Mouse (Mus musculus) brain, embryonic 18.5 days (tissue): Measurements from ENCODE around the gene Med13l.

ENCODE experiments used
- DNase-seq: peaks from one replicate; pipeline ENCODE4 v3.0.0-alpha.2; 2012; ENCODE audit warnings: low read depth, low spot score

Med13l gene

GRCm38 (mm10) chr5:118556387-118556937 lies 4.0 kb upstream of the Med13l start:
- DNase-seq: no peak

DNA sequence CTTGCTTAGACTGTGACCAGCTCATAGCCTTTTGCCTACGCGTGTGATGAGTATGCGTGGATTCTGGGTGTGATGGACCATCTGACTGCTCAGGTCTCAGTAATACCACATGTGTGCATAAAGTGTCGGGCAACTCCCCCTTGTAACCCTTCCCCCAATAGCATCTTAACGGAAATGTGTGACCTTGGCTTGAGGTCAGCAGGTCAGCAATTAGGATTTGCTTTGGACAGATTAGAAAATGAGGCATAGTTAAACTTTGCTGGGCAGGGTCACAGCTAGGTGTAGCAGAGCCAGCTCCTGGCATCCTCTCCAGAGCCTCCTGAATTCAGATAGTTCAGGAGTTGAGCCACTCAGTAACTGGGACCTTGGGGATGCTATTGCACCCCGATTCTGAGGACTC lies 1.6 kb upstream of the Med13l start:
- DNase-seq: no peak

- peak; percentile 68 for DNase-seq
Measured at GRCm38 (mm10) chr5:118559584-118560384, 695 bp upstream of the Med13l start.

DNA sequence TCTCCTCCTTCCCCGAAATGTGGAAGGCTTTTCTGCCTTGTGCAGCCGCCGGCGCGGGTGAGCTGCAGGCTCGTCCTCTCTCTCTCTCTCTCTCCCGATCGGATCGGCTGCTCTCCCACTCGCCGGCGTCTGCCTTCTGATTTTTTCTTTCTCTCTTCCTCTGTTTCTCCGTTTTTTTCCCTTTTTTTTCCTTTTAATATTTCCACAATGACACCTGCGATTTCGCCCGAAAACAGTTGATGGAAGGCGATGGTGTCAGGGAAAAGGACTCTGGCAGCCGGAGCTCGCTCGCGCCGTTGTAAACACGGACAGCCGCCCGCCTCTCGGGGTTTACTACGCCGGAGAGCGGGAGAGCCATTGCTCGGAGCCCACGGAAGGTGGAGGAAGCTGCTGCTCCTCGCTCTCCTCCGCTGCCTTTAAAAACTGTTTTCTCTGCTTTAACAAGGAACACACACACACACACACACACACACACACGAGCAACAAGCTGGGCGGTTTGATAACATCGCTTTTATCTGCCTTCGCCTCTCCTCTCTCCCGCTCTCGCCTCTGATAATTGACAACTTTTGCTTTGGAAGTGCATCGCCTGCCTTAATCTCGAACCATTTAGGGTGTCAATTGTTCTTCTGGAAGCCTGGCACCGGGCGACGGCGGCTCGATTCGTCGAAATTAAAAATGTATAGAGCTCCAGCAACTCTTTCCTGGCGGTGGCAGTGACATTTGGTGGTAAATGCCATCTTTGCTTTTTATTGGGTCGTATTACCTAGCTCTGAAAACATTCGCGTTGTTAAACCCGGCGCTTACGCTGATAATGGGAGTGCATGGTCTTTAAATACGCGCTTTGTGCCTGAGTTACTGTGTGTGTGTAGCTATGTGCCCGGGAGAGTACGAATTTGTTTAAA lies 858 bp downstream of the Med13l start:
- no peak for DNase-seq

GRCm38 (mm10) chr5:118562206-118562605 lies 1.7 kb downstream of the Med13l start:
- no peak for DNase-seq

DNA sequence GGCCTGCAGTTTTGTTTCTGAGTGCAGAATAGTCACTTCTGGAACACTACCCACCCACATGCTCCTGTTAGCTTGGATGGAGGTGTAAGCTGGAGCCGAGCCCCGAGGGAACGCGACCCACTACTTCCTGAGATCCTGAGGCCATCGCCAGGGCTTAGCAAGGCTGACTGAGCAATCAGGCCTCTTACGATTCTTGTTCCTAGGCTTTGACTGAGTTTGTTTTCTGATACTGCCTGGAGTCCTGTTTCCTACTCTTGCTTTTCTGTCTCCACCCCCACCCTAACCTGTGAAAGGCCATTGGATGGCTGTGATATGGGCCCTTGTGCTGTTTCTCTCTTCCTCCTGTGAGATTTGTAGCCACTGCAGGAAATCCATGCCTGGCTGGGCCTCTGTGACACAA lies 3.1 kb downstream of the Med13l start:
- DNase-seq: no peak

DNA sequence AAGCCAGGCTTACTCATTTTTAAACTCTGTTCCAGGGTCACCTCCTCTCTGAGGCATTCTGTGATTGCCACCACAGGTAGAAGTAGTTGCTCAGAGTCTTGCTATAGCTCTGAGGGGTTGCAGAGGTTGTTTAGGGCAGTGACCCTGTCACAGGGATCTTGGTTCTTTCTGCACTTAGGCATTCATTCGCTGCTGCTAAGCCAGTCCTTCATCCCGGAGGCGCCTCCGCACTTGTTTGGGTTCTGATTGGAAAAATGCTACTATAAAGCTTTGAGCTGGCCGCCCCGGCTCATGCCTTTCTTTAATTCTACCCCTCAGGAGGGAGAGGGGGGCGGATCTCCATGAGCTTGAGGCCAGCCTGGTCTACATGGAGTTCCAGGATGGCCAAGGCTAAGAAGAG lies 6.9 kb downstream of the Med13l start:
- no peak for DNase-seq

DNA sequence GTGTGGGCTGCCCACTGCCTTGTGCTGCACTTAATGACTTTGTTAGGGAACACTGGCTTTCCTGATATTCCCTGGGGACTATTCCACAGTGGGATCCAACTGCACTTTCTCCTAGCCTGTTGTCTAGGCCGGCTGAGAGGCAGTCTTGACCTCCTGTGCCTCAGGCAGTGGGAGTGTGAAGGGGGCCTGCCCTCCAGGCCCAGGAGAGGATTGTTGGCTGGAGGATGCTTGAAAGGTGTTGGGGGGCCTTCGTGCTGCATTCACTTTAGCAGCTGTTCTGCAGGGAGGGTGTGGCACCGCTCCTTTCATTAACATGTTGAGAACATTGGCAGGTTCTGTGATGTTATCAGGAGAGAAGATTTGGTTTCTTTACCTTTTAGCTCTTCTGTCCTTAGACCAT lies 8.5 kb downstream of the Med13l start:
- no peak for DNase-seq

GRCm38 (mm10) chr5:118569606-118570580 lies 9.4 kb downstream of the Med13l start:
- DNase-seq: no peak

DNA sequence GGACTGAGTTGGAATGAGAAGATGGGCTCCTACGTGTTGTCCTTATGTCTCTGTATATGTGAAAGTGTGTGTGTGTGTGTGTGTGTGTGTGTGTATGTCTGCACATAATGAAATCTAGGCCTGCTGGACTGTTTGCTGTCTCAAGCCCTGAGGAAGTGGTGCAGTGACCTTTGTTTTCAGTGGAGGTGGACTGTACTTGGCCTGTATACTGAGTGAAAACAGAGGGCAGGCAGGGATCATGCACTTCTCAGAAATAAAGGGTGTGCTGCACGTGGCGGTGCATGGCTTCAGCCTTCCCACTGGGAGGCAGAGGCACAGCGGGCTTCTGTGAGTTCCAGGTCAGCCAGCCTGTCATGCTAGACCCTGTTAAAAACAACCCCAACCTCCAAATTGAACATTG lies 11.0 kb downstream of the Med13l start:
- no peak for DNase-seq

DNA sequence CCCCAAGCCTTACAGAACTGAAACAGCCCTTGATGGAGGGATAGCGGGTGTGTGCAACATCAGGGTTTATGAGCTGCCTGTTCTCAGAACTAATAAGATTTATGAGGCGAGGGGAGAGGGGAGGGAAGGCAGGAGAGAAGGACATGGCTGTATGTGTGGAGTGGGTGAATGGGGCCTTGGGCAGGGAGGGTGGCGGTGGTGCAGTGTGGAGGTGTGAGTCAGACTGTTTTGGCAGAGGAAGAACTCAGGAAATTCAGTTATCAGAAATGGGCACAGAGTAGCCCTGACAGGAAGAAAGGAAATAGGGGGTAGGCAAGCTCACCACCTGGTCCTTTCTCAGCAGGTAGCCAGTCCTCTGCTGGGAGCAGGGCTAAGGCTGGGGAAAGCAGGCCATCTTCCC lies 13.8 kb downstream of the Med13l start:
- no peak for DNase-seq

DNA sequence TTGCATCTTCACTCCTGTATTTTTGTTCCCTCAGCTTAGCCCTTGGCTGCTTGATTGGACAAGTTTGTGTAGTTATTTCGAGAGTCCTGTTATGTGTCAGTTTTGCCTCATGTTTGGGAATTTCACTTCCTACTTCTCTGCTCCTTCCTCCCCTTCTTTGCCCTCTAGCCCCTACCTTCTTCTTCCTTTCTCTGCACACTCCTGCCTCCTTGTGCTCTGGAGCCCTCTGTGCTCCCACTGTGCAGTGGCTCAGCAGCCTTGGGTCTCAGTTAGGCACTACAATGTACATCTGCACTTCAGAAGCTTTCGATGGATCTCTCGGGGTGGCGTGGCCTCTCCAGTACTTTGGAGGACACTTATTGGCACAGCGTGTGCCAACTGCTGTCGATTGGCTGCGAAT lies 14.5 kb downstream of the Med13l start:
- no peak for DNase-seq

DNA sequence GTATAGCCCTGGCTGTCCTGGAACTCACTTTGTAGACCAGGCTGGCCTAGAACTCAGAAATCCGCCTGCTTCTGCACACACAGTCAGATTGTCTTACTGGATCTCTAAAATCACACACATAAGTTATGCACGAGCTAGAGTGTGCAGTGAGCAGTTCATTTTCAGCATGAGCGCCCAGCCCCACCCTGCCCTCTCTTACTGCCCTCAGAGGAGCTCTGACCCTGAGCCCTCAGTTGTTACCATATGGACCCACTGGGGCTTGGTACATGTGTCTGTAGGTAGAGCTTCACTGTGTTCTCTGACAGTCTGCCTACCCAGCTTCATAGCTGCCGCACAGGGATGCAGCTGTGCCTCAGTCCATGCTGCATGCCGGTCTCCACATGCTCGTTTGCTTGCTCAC lies 15.4 kb downstream of the Med13l start:
- DNase-seq: no peak

DNA sequence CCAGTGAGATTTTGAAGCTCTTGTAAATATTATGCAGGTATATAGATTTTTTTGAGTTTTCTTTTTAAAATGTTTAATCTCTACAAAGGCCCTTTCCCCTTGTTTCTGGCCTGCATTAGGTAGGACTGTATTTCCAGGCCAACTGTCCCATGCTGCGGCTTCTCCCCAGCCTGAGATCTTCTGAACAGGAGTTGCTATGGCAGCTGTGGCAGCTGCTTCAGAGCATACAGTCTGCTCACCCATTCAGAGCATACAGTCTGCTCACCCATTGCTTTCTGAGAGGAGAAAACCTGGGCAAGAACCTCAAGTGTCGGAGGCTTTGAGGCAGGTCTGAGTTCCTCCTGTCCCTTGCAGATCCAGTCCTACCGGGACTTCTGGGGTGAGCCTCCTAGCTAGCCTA lies 16.3 kb downstream of the Med13l start:
- no peak for DNase-seq

- DNase-seq: no peak
Measured at GRCm38 (mm10) chr5:118585355-118585754, 24.9 kb downstream of the Med13l start.

DNA sequence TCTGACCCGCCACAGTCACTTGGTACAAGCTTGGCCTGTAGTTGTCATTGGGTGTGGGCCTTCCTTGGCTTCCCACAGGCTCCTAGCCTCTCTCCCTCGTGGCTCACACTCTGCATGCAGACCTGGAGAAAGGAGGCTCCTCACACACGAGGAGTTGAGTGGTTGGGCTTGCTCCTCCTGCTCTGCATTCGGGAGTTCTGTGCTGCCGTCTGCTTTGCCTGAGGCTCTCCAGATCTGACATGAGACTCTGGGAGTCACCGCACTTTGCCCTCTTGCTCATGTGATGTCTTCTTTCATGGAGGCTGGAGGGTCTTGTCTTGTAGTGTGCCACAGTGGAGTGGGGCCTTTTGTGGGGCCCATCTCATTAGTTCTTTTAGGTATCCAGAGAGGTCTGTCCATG lies 26.1 kb downstream of the Med13l start:
- no peak for DNase-seq

DNA sequence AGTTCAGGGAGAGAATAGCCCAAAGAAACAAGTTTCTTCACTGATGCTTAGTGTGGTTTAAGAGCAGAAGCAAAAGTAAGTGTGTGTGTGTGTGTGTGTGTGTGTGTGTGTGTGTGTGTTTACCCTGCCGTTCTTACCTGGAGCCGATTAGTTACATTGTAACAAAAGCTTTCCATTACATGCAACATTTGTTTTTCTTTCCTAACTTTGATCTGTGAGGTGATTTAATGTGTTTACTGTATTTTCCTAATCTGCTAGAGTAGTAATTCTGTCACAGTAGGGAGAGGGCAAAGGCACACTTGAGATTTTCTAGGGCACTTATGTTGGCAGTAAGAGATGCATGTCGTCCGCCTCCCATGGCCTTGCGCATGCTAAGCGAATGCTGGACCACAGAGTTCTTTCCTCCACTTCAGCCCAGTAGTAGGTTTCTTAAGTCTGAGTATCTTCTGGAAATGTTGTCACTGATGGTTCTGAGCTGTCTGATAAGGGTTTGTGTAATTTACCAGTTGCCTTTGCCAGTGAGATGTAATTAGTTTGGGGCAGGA lies 28.0 kb downstream of the Med13l start:
- DNase-seq: no peak

DNA sequence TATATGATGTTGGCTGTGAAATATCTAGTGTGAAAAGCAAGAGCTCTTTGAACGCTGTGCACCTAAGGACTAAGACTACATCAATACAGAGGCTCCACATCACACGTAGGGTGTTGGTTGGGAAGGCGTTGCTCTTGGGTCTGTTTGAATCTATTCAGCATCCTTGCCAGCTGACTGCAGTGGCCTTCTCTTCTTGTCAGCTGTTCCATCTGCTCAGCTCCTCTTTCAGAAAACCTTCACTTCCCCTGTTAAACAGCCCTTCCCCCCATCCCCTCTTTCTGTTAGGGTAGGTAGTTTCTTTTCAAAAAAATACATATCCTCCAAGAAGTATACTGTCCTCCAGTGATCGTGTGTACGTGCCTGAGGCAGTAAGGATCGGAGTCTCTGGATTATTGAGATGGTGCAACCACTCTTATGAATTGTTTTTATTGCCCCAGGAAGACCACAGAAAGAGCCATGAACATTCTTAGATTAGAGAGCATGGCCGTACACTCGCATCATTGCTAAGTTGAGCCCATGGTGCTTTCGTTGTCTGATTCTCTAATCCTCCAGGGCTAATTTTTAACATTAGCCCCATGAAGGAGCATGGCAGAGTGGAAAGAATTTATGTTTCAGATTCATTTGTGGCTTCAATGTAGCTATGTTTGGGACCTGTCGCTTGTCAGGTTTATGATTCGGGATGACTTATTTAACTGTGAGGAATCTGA lies 28.9 kb downstream of the Med13l start:
- no peak for DNase-seq

DNA sequence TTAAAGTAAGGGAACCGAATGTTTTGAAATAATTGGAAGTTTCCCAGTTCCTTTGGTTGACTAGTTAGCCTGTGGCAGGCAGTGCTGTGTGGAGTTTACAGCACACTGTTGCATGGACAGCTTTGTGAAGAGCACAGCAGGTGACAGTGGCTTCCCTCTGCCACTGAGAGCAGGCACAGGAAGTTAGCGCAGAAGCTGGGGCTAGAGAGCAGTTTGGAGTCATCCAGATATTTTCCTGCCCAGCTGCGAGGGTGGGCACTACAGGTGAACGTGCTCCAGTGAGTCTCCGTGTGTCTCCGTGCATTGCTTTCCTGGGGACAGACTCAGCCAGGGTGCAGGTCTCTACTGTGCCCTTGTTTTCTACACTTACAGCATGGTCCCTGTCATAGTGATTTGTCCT lies 30.4 kb downstream of the Med13l start:
- DNase-seq: no peak

- no peak for DNase-seq
Measured at GRCm38 (mm10) chr5:118591826-118592499, 31.5 kb downstream of the Med13l start.
